Mouse (Mus musculus): ENCODE data around the gene Cish. TPM values are rescaled to one million over a fixed set of nuclear protein-coding genes. Genes with fewer than 3 reads are reported as not detected.

The Cish gene
- total RNA-seq, 2 experiments from 2014 or later = 2.3 to 100 TPM

Other genes with a start within 250 kb of the Cish start
- gene Dock3, start 64.1 kb upstream of the Cish start, total RNA-seq (2021) = under 1 TPM in 1 of 2 experiments, not detected in 1; 0.13 TPM
- gene Mapkapk3, start 6.1 kb upstream of the Cish start, total RNA-seq (2021) = 10 to 100 TPM; 27.7 to 32.1 TPM
- gene Hemk1, start 42.3 kb downstream of the Cish start, total RNA-seq (2021) = 10 to 100 TPM; 12.8 to 15.7 TPM
- 10 to 100 TPM; 34.1 to 44.0 TPM for gene 6430571L13Rik, start 44.6 kb downstream of the Cish start, total RNA-seq (2021)
- gene Cacna2d2, start 103.6 kb downstream of the Cish start, total RNA-seq (2021) = under 1 TPM; 0.83 to 0.84 TPM
- gene Tmem115, start 237.9 kb downstream of the Cish start, total RNA-seq (2021) = 10 to 100 TPM; 14.8 to 15.2 TPM
- 1 to 10 TPM; 2.0 TPM for gene Cyb561d2, start 246.2 kb downstream of the Cish start, total RNA-seq (2021)
- gene Nprl2, start 246.2 kb downstream of the Cish start, total RNA-seq (2021) = 10 to 100 TPM in 1 of 2 experiments, 1 to 10 TPM in 1; 9.5 to 10.2 TPM

Measured in gastrocnemius, postnatal 25 days (tissue).